Mouse (Mus musculus): ENCODE measurements around the gene Lrrfip1. TPM values are rescaled to one million over a fixed set of nuclear protein-coding genes. Genes with fewer than 3 reads are reported as not detected.
A peak's percentile ranks its signal among the peaks of the same experiment; 100 is the strongest.

Gene Lrrfip1
- polyA plus RNA-seq, 1 experiment from 2014 or later, result 19.6 TPM

GRCm38 (mm10) chr1:91052747-91053181, 54.2 kb downstream of the Lrrfip1 start:
- H3K4me3 ChIP-seq (replicated peaks), result peak overlapping the region; percentile 53
- no peak overlapping the region for H3K27ac ChIP-seq
- H3K27me3 ChIP-seq, result peaks cover 35% of the 10 kb centered on the region
- under 1% methylated on average over 28 of the region's 28 CpGs for WGBS
- peak; percentile 96 for ATAC-seq (ENCODE audit: low FRiP score)
- H3K9me3 ChIP-seq, result no peaks in the 10 kb centered on the region
- no peaks in the 10 kb centered on the region for H3K36me3 ChIP-seq (replicated peaks)
- peak overlapping the region; percentile 97 for H3K4me2 ChIP-seq
- peak overlapping the region; percentile 60 for H3K9ac ChIP-seq
- H3K4me1 ChIP-seq, result peaks cover 20% of the 10 kb centered on the region

GRCm38 (mm10) chr1:91053218-91054073, 54.9 kb downstream of the Lrrfip1 start:
- H3K36me3 ChIP-seq (replicated peaks), result no peaks in the 10 kb centered on the region
- H3K27me3 ChIP-seq, result peaks cover 35% of the 10 kb centered on the region
- peak overlapping the region; percentile 53 for H3K4me3 ChIP-seq (replicated peaks)
- 3% methylated on average over 37 of the region's 41 CpGs for WGBS
- peak overlapping the region; percentile 60 for H3K9ac ChIP-seq
- H3K4me2 ChIP-seq, result peak overlapping the region; percentile 97
- H3K27ac ChIP-seq, result no peak overlapping the region
- peaks cover 20% of the 10 kb centered on the region for H3K4me1 ChIP-seq
- ATAC-seq (ENCODE audit: low FRiP score), result peak; percentile 75
- H3K9me3 ChIP-seq, result no peaks in the 10 kb centered on the region

DNA sequence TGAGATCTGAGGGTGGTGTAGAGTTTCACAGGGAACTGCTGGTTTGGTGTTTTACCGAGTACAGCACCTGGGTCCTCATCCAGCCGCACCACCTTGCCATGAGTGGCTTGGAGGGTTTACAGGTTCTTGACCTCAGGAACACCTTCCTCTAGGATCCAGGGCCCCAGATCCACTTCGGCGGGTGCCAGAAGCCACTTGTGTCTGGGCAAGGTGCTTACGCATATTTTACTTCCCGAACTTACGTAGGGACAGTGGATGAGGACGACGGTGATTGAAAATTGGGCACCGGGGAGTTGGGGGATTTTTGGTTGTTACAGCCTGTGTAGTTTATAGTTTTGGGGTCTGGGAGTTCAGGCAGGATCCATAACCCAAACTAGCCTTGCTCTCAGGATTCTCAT, 55.5 kb downstream of the Lrrfip1 start:
- Histone ChIP-seq H3K9ac (no peak overlapping the region), H3K4me3 (replicated peaks) (0 out of 2 replicates have a peak overlapping the region, but pooled peaks have one; percentile 53), H3K27me3 (peaks cover 35% of the 10 kb centered on the region), H3K36me3 (replicated peaks) (no peaks in the 10 kb centered on the region), H3K4me2 (peak overlapping the region; percentile 97), H3K4me1 (peaks cover 20% of the 10 kb centered on the region), H3K9me3 (no peaks in the 10 kb centered on the region), H3K27ac (no peak overlapping the region)
- ATAC-seq (ENCODE audit: low FRiP score), result no peak
- WGBS, result 60% methylated on average over 10 of the region's 10 CpGs

DNA sequence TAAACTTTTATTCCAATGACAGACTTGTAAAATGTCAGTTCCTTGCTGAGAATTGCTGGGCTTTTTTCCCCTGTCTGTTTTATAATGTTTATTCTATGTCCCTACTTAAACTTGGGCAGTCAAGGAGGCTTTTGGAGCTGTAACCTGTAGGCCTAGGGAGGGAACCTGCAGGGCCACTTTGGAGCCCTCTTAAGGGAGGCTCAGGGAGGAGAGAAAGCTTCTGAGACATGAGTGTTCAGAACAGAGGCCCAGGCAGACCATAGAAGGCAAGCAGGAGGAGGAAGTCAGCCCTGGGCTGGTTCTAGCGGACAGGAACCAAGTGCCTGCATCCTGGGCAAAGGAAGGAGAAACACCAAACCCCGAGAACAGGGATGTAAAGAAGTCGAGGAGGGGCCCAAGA, 56.3 kb downstream of the Lrrfip1 start:
- no peaks in the 10 kb centered on the region for H3K36me3 ChIP-seq (replicated peaks)
- H3K9me3 ChIP-seq, result no peaks in the 10 kb centered on the region
- H3K27me3 ChIP-seq, result peaks cover 35% of the 10 kb centered on the region
- 73% methylated on average over 3 of the region's 3 CpGs for WGBS
- H3K9ac ChIP-seq, result no peak overlapping the region
- H3K27ac ChIP-seq, result no peak overlapping the region
- H3K4me2 ChIP-seq, result no peak overlapping the region
- no peak for ATAC-seq (ENCODE audit: low FRiP score)
- no peak overlapping the region for H3K4me3 ChIP-seq (replicated peaks)
- H3K4me1 ChIP-seq, result peaks cover 20% of the 10 kb centered on the region

- Histone ChIP-seq H3K27me3 (peaks cover 35% of the 10 kb centered on the region), H3K36me3 (replicated peaks) (no peaks in the 10 kb centered on the region), H3K4me2 (no peak overlapping the region), H3K4me1 (peaks cover 20% of the 10 kb centered on the region), H3K9ac (no peak overlapping the region), H3K27ac (no peak overlapping the region), H3K9me3 (no peaks in the 10 kb centered on the region), H3K4me3 (replicated peaks) (no peak overlapping the region)
- 63% methylated on average over 9 of the region's 9 CpGs for WGBS
- ATAC-seq (ENCODE audit: low FRiP score), result no peak
These were observed 57.2 kb downstream of the Lrrfip1 start for GRCm38 (mm10) chr1:91055744-91056143.

DNA sequence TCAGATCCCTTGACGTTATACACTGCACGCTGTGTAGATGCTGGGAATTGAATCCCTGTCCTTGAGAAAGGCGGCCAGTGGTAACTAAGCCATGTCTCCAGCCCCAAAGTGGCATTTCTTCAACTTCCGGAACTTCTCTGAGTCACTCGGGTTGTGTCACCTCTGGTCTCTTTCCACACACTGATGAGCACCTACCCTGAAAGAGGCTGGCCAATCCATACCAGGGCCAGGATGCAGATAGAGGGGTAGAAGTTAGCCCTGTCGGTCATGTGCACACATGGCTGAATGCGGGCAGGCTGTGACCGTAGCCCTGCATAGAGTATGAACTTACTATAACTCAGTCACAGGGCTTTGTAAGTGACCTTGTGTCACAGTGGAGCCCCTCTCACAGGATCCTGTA, 57.9 kb downstream of the Lrrfip1 start:
- Histone ChIP-seq H3K9ac (no peak overlapping the region), H3K36me3 (replicated peaks) (no peaks in the 10 kb centered on the region), H3K4me2 (no peak overlapping the region), H3K9me3 (no peaks in the 10 kb centered on the region), H3K27ac (no peak overlapping the region), H3K4me1 (peaks cover 20% of the 10 kb centered on the region), H3K27me3 (peaks cover 28% of the 10 kb centered on the region), H3K4me3 (replicated peaks) (no peak overlapping the region)
- WGBS, result 91% methylated on average over 8 of the region's 8 CpGs
- ATAC-seq (ENCODE audit: low FRiP score), result no peak

- Histone ChIP-seq H3K27ac (no peak overlapping the region), H3K9me3 (no peaks in the 10 kb centered on the region), H3K4me1 (peaks cover 22% of the 10 kb centered on the region), H3K4me2 (no peak overlapping the region), H3K4me3 (replicated peaks) (no peak overlapping the region), H3K9ac (no peak overlapping the region), H3K27me3 (peaks cover 17% of the 10 kb centered on the region), H3K36me3 (replicated peaks) (no peaks in the 10 kb centered on the region)
- ATAC-seq (ENCODE audit: low FRiP score), result no peak
- 73% methylated on average over 18 of the region's 18 CpGs for WGBS
These were observed 59.0 kb downstream of the Lrrfip1 start for GRCm38 (mm10) chr1:91057311-91058245.

DNA sequence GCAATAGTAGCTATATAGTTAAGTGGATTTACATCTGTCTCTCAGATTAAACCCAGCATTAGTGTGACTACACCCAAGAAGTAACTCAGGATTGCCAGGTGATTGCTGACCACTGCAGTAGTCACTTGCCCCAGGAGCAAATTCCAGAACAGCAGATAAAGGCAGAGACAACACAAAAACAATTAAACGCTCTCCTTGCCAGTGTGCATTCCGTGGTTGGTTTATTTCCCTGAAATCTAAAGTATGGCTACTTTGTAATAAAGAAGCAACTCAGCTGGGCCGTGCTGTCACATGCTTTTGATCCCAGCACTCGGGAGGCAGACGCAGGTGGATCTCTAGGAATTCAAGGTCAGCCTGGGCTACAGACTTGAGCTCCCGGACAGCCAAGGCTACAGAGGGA, 59.7 kb downstream of the Lrrfip1 start:
- Histone ChIP-seq H3K27me3 (peaks cover 14% of the 10 kb centered on the region), H3K4me1 (peaks cover 21% of the 10 kb centered on the region), H3K4me2 (no peak overlapping the region), H3K27ac (no peak overlapping the region), H3K36me3 (replicated peaks) (no peaks in the 10 kb centered on the region), H3K4me3 (replicated peaks) (no peak overlapping the region), H3K9me3 (no peaks in the 10 kb centered on the region), H3K9ac (no peak overlapping the region)
- ATAC-seq (ENCODE audit: low FRiP score), result no peak
- WGBS, result 78% methylated on average over 6 of the region's 6 CpGs

DNA sequence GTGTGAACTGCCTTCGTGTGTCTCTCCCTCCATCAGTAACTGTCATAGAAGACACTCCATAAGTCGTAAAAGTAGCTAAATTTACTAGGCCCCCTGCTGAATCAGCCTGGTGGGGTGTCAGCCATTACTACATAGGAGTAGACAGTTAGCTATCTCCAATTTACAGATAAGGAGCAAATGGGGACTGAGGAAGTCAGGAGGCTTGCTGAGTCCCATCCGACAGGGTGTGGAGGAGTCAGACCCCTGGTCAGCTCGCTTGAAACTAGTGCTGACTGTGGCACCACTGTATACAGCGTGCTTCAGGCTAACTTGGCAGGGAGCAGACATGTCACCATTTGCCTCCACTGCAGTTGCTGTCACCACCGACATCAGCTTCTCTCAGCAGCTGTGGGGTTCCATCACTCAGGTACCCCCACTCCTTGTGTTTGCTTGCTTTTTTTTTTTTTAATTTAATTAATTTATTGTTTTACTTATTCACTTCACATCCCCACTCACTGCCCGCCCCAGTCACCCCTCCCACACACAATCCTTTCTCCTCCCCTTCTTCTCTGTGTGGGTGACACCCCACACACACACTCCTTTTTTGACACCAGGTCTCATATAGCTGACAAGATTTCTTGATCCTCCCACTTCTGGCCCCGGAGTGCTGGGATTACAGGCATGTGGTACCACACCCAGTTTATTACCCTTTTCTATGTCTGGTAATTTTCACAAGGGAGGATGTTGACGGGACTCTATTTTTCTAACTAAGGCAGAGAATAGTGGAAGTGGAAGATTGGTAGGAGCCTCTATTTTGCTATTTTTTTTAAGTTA, 61.5 kb downstream of the Lrrfip1 start:
- no peak for ATAC-seq (ENCODE audit: low FRiP score)

GRCm38 (mm10) chr1:91061105-91061504, 62.6 kb downstream of the Lrrfip1 start:
- no peak overlapping the region for H3K27ac ChIP-seq
- no peak for ATAC-seq (ENCODE audit: low FRiP score)
- no peaks in the 10 kb centered on the region for H3K36me3 ChIP-seq (replicated peaks)
- H3K4me2 ChIP-seq, result no peak overlapping the region
- H3K27me3 ChIP-seq, result no peaks in the 10 kb centered on the region
- H3K4me3 ChIP-seq (replicated peaks), result no peak overlapping the region
- H3K9ac ChIP-seq, result no peak overlapping the region
- H3K4me1 ChIP-seq, result peaks cover 13% of the 10 kb centered on the region
- 88% methylated on average over 4 of the region's 4 CpGs for WGBS
- no peaks in the 10 kb centered on the region for H3K9me3 ChIP-seq

More for the DNA sequence above, 61.5 kb downstream of the Lrrfip1 start:
- Histone ChIP-seq H3K9me3 (no peaks in the 10 kb centered on the region), H3K4me3 (replicated peaks) (no peak overlapping the region), H3K27ac (no peak overlapping the region), H3K9ac (no peak overlapping the region), H3K36me3 (replicated peaks) (no peaks in the 10 kb centered on the region), H3K4me2 (no peak overlapping the region), H3K27me3 (no peaks in the 10 kb centered on the region), H3K4me1 (peaks cover 13% of the 10 kb centered on the region)
- 86% methylated on average over 9 of the region's 9 CpGs for WGBS

- H3K4me3 ChIP-seq (replicated peaks), result no peak overlapping the region
- 44% methylated on average over 5 of the region's 5 CpGs for WGBS
- H3K4me1 ChIP-seq, result peaks cover 13% of the 10 kb centered on the region
- H3K27me3 ChIP-seq, result no peaks in the 10 kb centered on the region
- no peak overlapping the region for H3K27ac ChIP-seq
- no peaks in the 10 kb centered on the region for H3K36me3 ChIP-seq (replicated peaks)
- H3K9ac ChIP-seq, result no peak overlapping the region
- no peaks in the 10 kb centered on the region for H3K9me3 ChIP-seq
- ATAC-seq (ENCODE audit: low FRiP score), result no peak
- H3K4me2 ChIP-seq, result no peak overlapping the region
These were observed 63.8 kb downstream of the Lrrfip1 start for GRCm38 (mm10) chr1:91062363-91062762.

GRCm38 (mm10) chr1:91064053-91064452, 65.5 kb downstream of the Lrrfip1 start:
- no peaks in the 10 kb centered on the region for H3K36me3 ChIP-seq (replicated peaks)
- peaks cover 13% of the 10 kb centered on the region for H3K4me1 ChIP-seq
- no peak overlapping the region for H3K4me2 ChIP-seq
- WGBS, result 91% methylated on average over 2 of the region's 2 CpGs
- H3K4me3 ChIP-seq (replicated peaks), result no peak overlapping the region
- H3K9ac ChIP-seq, result no peak overlapping the region
- H3K27me3 ChIP-seq, result no peaks in the 10 kb centered on the region
- no peak for ATAC-seq (ENCODE audit: low FRiP score)
- H3K9me3 ChIP-seq, result no peaks in the 10 kb centered on the region
- no peak overlapping the region for H3K27ac ChIP-seq
